Mouse (Mus musculus) testis, adult 2 months (tissue): ENCODE measurements around the gene Gab2. TPM values are rescaled to one million over a fixed set of nuclear protein-coding genes. Genes with fewer than 3 reads are reported as not detected.

Experiments
- H3K27ac ChIP-seq: fragments of 200-500 bp; 2 replicates; pipeline ENCODE4 v1.5.1; 2012; ENCODE audit warnings: low read depth, low read length; ENCODE audit not compliant: control insufficient read depth, insufficient read depth
- H3K27me3 ChIP-seq: fragments of 200-500 bp; 2 replicates; pipeline ENCODE4 v1.6.1; 2012; ENCODE audit warnings: mild to moderate bottlenecking, low read length, moderate library complexity; ENCODE audit not compliant: control insufficient read depth, insufficient read depth
- H3K36me3 ChIP-seq: fragments of 200-500 bp; 2 replicates; pipeline ENCODE4 v1.6.1; 2012; ENCODE audit warnings: mild to moderate bottlenecking, low read length; ENCODE audit not compliant: control insufficient read depth, insufficient read depth
- H3K4me1 ChIP-seq: fragments of 200-500 bp; 2 replicates; pipeline ENCODE4 v1.6.1; 2012; ENCODE audit warnings: low read length; ENCODE audit not compliant: control insufficient read depth, insufficient read depth
- H3K4me3 ChIP-seq: fragments of 200-500 bp; 2 replicates; pipeline ENCODE4 v1.5.1; 2012; ENCODE audit warnings: low read depth, mild to moderate bottlenecking, low read length, moderate library complexity, mixed read lengths; ENCODE audit not compliant: control insufficient read depth
- CTCF ChIP-seq: fragments of 200-500 bp; IDR thresholded peaks from 2 replicates; pipeline ENCODE4 v1.5.1; 2012; ENCODE audit warnings: low read depth, mild to moderate bottlenecking, inconsistent platforms, low read length, moderate library complexity; ENCODE audit not compliant: control insufficient read depth, insufficient read depth, insufficient replicate concordance
- POLR2A ChIP-seq: fragments of 200-500 bp; IDR thresholded peaks from 2 replicates; pipeline ENCODE4 v1.6.1; 2012; ENCODE audit warnings: low read depth, mild to moderate bottlenecking, inconsistent platforms, low read length, moderate library complexity; ENCODE audit not compliant: control insufficient read depth
- polyA plus RNA-seq: library from polyadenylated mRNA; depleted of rRNA; stranded (reverse); fragments of >200 nt; gene quantifications from 2 replicates; pipeline ENCODE4 v1.2.3, GENCODE M21; 2012

The Gab2 gene
- polyA plus RNA-seq, 1 experiment = 23.3 TPM

GRCm38 (mm10) chr7:97340907-97341849 lies 259.8 kb downstream of the Gab2 start:
- H3K4me3 ChIP-seq = no peak overlapping the region
- no peaks in the 10 kb centered on the region for H3K27me3 ChIP-seq
- H3K27ac ChIP-seq = no peak overlapping the region
- peaks cover 2% of the 10 kb centered on the region; the same call in 1 of the 2 replicates for H3K4me1 ChIP-seq
- no peak for TF ChIP-seq POLR2A
- TF ChIP-seq CTCF = no peak
- H3K36me3 ChIP-seq = no peaks in the 10 kb centered on the region

- Histone ChIP-seq H3K4me1 (peaks cover 2% of the 10 kb centered on the region; the same call in 1 of the 2 replicates), H3K36me3 (no peaks in the 10 kb centered on the region), H3K27ac (no peak overlapping the region), H3K4me3 (no peak overlapping the region), H3K27me3 (no peaks in the 10 kb centered on the region)
- TF ChIP-seq POLR2A (no peak), CTCF (no peak)
Observed at GRCm38 (mm10) chr7:97342961-97343360, 261.6 kb downstream of the Gab2 start.

GRCm38 (mm10) chr7:97344655-97345054 lies 263.3 kb downstream of the Gab2 start:
- Histone ChIP-seq H3K4me3 (no peak overlapping the region), H3K4me1 (peaks cover 2% of the 10 kb centered on the region; the same call in 1 of the 2 replicates), H3K27ac (no peak overlapping the region), H3K27me3 (no peaks in the 10 kb centered on the region), H3K36me3 (no peaks in the 10 kb centered on the region)
- no peak for TF ChIP-seq POLR2A
- TF ChIP-seq CTCF = no peak

GRCm38 (mm10) chr7:97345229-97345871 lies 264.0 kb downstream of the Gab2 start:
- Histone ChIP-seq H3K27me3 (no peaks in the 10 kb centered on the region), H3K36me3 (no peaks in the 10 kb centered on the region), H3K4me1 (peaks cover 2% of the 10 kb centered on the region; the same call in 1 of the 2 replicates), H3K4me3 (no peak overlapping the region), H3K27ac (no peak overlapping the region)
- no peak for TF ChIP-seq CTCF
- TF ChIP-seq POLR2A = no peak

- TF ChIP-seq POLR2A = no peak
- TF ChIP-seq CTCF = no peak
- peaks cover 6% of the 10 kb centered on the region for H3K4me1 ChIP-seq
- H3K27me3 ChIP-seq = no peaks in the 10 kb centered on the region
- no peak overlapping the region for H3K27ac ChIP-seq
- no peak overlapping the region for H3K4me3 ChIP-seq
- no peaks in the 10 kb centered on the region for H3K36me3 ChIP-seq
Observed at GRCm38 (mm10) chr7:97346111-97346821, 264.9 kb downstream of the Gab2 start.

GRCm38 (mm10) chr7:97346822-97347166 lies 265.4 kb downstream of the Gab2 start:
- TF ChIP-seq CTCF (no peak), POLR2A (no peak)
- peaks cover 6% of the 10 kb centered on the region for H3K4me1 ChIP-seq
- no peak overlapping the region for H3K27ac ChIP-seq
- no peaks in the 10 kb centered on the region for H3K27me3 ChIP-seq
- no peaks in the 10 kb centered on the region for H3K36me3 ChIP-seq
- no peak overlapping the region for H3K4me3 ChIP-seq

- Histone ChIP-seq H3K4me3 (no peak overlapping the region), H3K36me3 (no peaks in the 10 kb centered on the region), H3K27me3 (no peaks in the 10 kb centered on the region), H3K27ac (no peak overlapping the region), H3K4me1 (peaks cover 6% of the 10 kb centered on the region)
- no peak for TF ChIP-seq POLR2A
- TF ChIP-seq CTCF = no peak
Observed at GRCm38 (mm10) chr7:97347464-97347863, 266.1 kb downstream of the Gab2 start.
